Mouse (Mus musculus) limb, embryonic 10.5 days (tissue): ENCODE results near the gene Lhx2. TPM values are rescaled to one million over a fixed set of nuclear protein-coding genes. Genes with fewer than 3 reads are reported as not detected.
A peak's percentile ranks its signal among the peaks of the same experiment; 100 is the strongest.

Source experiments
- DNase-seq: peaks from one replicate; pipeline ENCODE4 v3.0.0-alpha.2; 2017; ENCODE audit warnings: low spot score
- H3K27ac ChIP-seq: fragments of 300-500 bp; sonication (generic); 2 replicates; pipeline ENCODE4 v1.5.1; 2016; ENCODE audit warnings: mild to moderate bottlenecking
- H3K27me3 ChIP-seq: fragments of 300-500 bp; sonication (generic); 2 replicates; pipeline ENCODE4 v1.6.1; 2016; ENCODE audit warnings: low read depth, mild to moderate bottlenecking; ENCODE audit not compliant: poor library complexity, severe bottlenecking
- H3K36me3 ChIP-seq: fragments of 300-500 bp; sonication (generic); 2 replicates; pipeline ENCODE4 v1.6.1; 2016; ENCODE audit warnings: mild to moderate bottlenecking, moderate library complexity
- H3K4me1 ChIP-seq: fragments of 300-500 bp; sonication (generic); 2 replicates; pipeline ENCODE4 v1.6.1; 2016
- H3K4me3 ChIP-seq: fragments of 300-500 bp; sonication (generic); 2 replicates; pipeline ENCODE4 v1.5.1; 2016; ENCODE audit warnings: mild to moderate bottlenecking, moderate library complexity
- H3K9me3 ChIP-seq: fragments of 300-500 bp; sonication (generic); replicated peaks from 2 replicates; pipeline ENCODE4 v1.6.1; 2016; ENCODE audit warnings: mild to moderate bottlenecking
- WGBS: fragments of 180-500 bp; shearing (Covaris S2); methylation state at CpG from one replicate; pipeline ENCODE4 v1.1.7; 2016; 5-methylcytosine and 5-hydroxymethylcytosine counted together
- polyA plus RNA-seq: library from polyadenylated mRNA; unstranded; fragments of >200 nt; fragmentation: Nextera tagmentation; extraction: Ambion mirVana; gene quantifications from 2 replicates; pipeline ENCODE4 v1.2.1, GENCODE M21; 2016

Lhx2 gene
- polyA plus RNA-seq, 1 experiment from 2014 or later, result 33.7 TPM

GRCm38 (mm10) chr2:38337091-38337640 is 1.9 kb upstream of the Lhx2 start:
- 4% methylated on average over 6 of the region's 6 CpGs for WGBS
- peaks cover 33% of the 10 kb centered on the region for H3K4me1 ChIP-seq
- H3K36me3 ChIP-seq, result no peaks in the 10 kb centered on the region
- 0 out of 2 replicates have a peak overlapping the region, but pooled peaks have one; percentile 51 for H3K27ac ChIP-seq
- peaks cover 92% of the 10 kb centered on the region for H3K27me3 ChIP-seq
- no peaks in the 10 kb centered on the region for H3K9me3 ChIP-seq
- no peak for DNase-seq
- H3K4me3 ChIP-seq, result peak overlapping the region; percentile 43

GRCm38 (mm10) chr2:38337681-38338080 is 1.4 kb upstream of the Lhx2 start:
- Histone ChIP-seq H3K4me1 (peaks cover 33% of the 10 kb centered on the region), H3K4me3 (no peak overlapping the region), H3K27me3 (peaks cover 97% of the 10 kb centered on the region), H3K27ac (no peak overlapping the region), H3K36me3 (no peaks in the 10 kb centered on the region), H3K9me3 (no peaks in the 10 kb centered on the region)
- DNase-seq, result no peak
- 8% methylated on average over 5 of the region's 5 CpGs for WGBS

GRCm38 (mm10) chr2:38338348-38338932 is 641 bp upstream of the Lhx2 start:
- H3K4me1 ChIP-seq, result peaks cover 36% of the 10 kb centered on the region
- peak; percentile 42 for DNase-seq
- 2% methylated on average over 5 of the region's 5 CpGs for WGBS
- no peaks in the 10 kb centered on the region for H3K9me3 ChIP-seq
- no peaks in the 10 kb centered on the region for H3K36me3 ChIP-seq
- peak overlapping the region; percentile 65 for H3K4me3 ChIP-seq
- no peak overlapping the region for H3K27ac ChIP-seq
- H3K27me3 ChIP-seq, result peaks cover 97% of the 10 kb centered on the region

- DNase-seq, result peak; percentile 42
- Histone ChIP-seq H3K4me3 (peak overlapping the region; percentile 65), H3K27me3 (peaks cover 100% of the 10 kb centered on the region), H3K9me3 (no peaks in the 10 kb centered on the region), H3K27ac (peak overlapping the region; percentile 86), H3K36me3 (no peaks in the 10 kb centered on the region), H3K4me1 (peaks cover 43% of the 10 kb centered on the region)
- WGBS, result 1% methylated on average over 9 of the region's 9 CpGs
These were observed 987 bp downstream of the Lhx2 start for GRCm38 (mm10) chr2:38339910-38340625.

GRCm38 (mm10) chr2:38340626-38341200 is 1.6 kb downstream of the Lhx2 start:
- no peaks in the 10 kb centered on the region for H3K9me3 ChIP-seq
- no peak for DNase-seq
- H3K27me3 ChIP-seq, result peaks cover 100% of the 10 kb centered on the region
- no peaks in the 10 kb centered on the region for H3K36me3 ChIP-seq
- WGBS, result under 1% methylated on average over 10 of the region's 10 CpGs
- H3K4me3 ChIP-seq, result peak overlapping the region; percentile 65; the same call in 1 of the 2 replicates
- peaks cover 48% of the 10 kb centered on the region for H3K4me1 ChIP-seq
- no peak overlapping the region for H3K27ac ChIP-seq

GRCm38 (mm10) chr2:38343573-38343972 is 4.5 kb downstream of the Lhx2 start:
- Histone ChIP-seq H3K27ac (no peak overlapping the region), H3K9me3 (no peaks in the 10 kb centered on the region), H3K27me3 (peaks cover 100% of the 10 kb centered on the region), H3K4me3 (no peak overlapping the region), H3K36me3 (no peaks in the 10 kb centered on the region), H3K4me1 (peaks cover 66% of the 10 kb centered on the region)
- DNase-seq, result no peak
- WGBS, result 19% methylated on average over 1 of the region's 1 CpGs

GRCm38 (mm10) chr2:38344727-38345126 is 5.6 kb downstream of the Lhx2 start:
- Histone ChIP-seq H3K27me3 (peaks cover 100% of the 10 kb centered on the region), H3K4me1 (peaks cover 65% of the 10 kb centered on the region), H3K36me3 (no peaks in the 10 kb centered on the region), H3K4me3 (no peak overlapping the region), H3K9me3 (no peaks in the 10 kb centered on the region), H3K27ac (no peak overlapping the region)
- no peak for DNase-seq

- 0 out of 2 replicates have a peak overlapping the region, but pooled peaks have one; percentile 4 for H3K27ac ChIP-seq
- H3K4me3 ChIP-seq, result no peak overlapping the region
- no peak for DNase-seq
- H3K36me3 ChIP-seq, result no peaks in the 10 kb centered on the region
- peaks cover 100% of the 10 kb centered on the region for H3K27me3 ChIP-seq
- 2% methylated on average over 6 of the region's 6 CpGs for WGBS
- H3K4me1 ChIP-seq, result peaks cover 75% of the 10 kb centered on the region
- H3K9me3 ChIP-seq, result no peaks in the 10 kb centered on the region
These were observed 7.3 kb downstream of the Lhx2 start for GRCm38 (mm10) chr2:38346417-38346816.

- H3K4me1 ChIP-seq, result peaks cover 82% of the 10 kb centered on the region
- peak overlapping the region; percentile 69 for H3K4me3 ChIP-seq
- peak; percentile 65 for DNase-seq
- no peaks in the 10 kb centered on the region for H3K9me3 ChIP-seq
- H3K27me3 ChIP-seq, result peaks cover 100% of the 10 kb centered on the region
- H3K27ac ChIP-seq, result peak overlapping the region; percentile 96
- H3K36me3 ChIP-seq, result no peaks in the 10 kb centered on the region
- WGBS, result 1% methylated on average over 15 of the region's 15 CpGs
These were observed 8.0 kb downstream of the Lhx2 start for GRCm38 (mm10) chr2:38346881-38347764.

- H3K9me3 ChIP-seq, result no peaks in the 10 kb centered on the region
- H3K27me3 ChIP-seq, result peaks cover 99% of the 10 kb centered on the region
- H3K4me1 ChIP-seq, result peaks cover 90% of the 10 kb centered on the region
- peak overlapping the region; percentile 69 for H3K4me3 ChIP-seq
- H3K36me3 ChIP-seq, result no peaks in the 10 kb centered on the region
- under 1% methylated on average over 54 of the region's 54 CpGs for WGBS
- DNase-seq, result peak; percentile 80
- peak overlapping the region; percentile 96 for H3K27ac ChIP-seq
These were observed 8.9 kb downstream of the Lhx2 start for GRCm38 (mm10) chr2:38347811-38348551.

GRCm38 (mm10) chr2:38348660-38349420 is 9.8 kb downstream of the Lhx2 start:
- WGBS, result 1% methylated on average over 19 of the region's 19 CpGs
- Histone ChIP-seq H3K27ac (peak overlapping the region; percentile 96), H3K36me3 (peaks cover 8% of the 10 kb centered on the region; the same call in 1 of the 2 replicates), H3K4me1 (peaks cover 90% of the 10 kb centered on the region), H3K9me3 (no peaks in the 10 kb centered on the region), H3K27me3 (peaks cover 99% of the 10 kb centered on the region), H3K4me3 (peak overlapping the region; percentile 69)
- DNase-seq, result no peak
